Mouse (Mus musculus): Measurements from ENCODE around the gene Cfap97d1. TPM values are rescaled to one million over a fixed set of nuclear protein-coding genes. Genes with fewer than 3 reads are reported as not detected.

Cfap97d1 gene
- polyA plus RNA-seq, 1 experiment, result not detected

- H3K36me3 ChIP-seq (ENCODE audit: control insufficient read depth, insufficient read depth, low read length), result no peaks in the 10 kb centered on the region
- H3K4me3 ChIP-seq (ENCODE audit: low read depth, low read length), result peak overlapping the region; percentile 88
- no peak for TF ChIP-seq POLR2A (IDR thresholded peaks at IDR 0.05; ENCODE audit: low read depth, low read length)
- WGBS, result under 1% methylated on average over 64 of the region's 73 CpGs
- H3K4me1 ChIP-seq (ENCODE audit: control insufficient read depth, insufficient read depth, insufficient read length, low read length), result peaks cover 7% of the 10 kb centered on the region
- H3K27ac ChIP-seq (ENCODE audit: insufficient read depth, low read depth, low read length), result no peak overlapping the region
- 0 out of 2 replicates have a peak, but pooled peaks cover 4% of the 10 kb centered on the region for H3K27me3 ChIP-seq (ENCODE audit: control insufficient read depth, insufficient read depth, low read length)
Observed at GRCm38 (mm10) chr11:102026694-102027360, 42.7 kb downstream of the Cfap97d1 start.

GRCm38 (mm10) chr11:102027361-102028017 lies 43.4 kb downstream of the Cfap97d1 start:
- 6% methylated on average over 12 of the region's 12 CpGs for WGBS
- peaks cover 9% of the 10 kb centered on the region for H3K4me1 ChIP-seq (ENCODE audit: control insufficient read depth, insufficient read depth, insufficient read length, low read length)
- H3K27me3 ChIP-seq (ENCODE audit: control insufficient read depth, insufficient read depth, low read length), result 0 out of 2 replicates have a peak, but pooled peaks cover 4% of the 10 kb centered on the region
- H3K27ac ChIP-seq (ENCODE audit: insufficient read depth, low read depth, low read length), result no peak overlapping the region
- peak overlapping the region; percentile 88 for H3K4me3 ChIP-seq (ENCODE audit: low read depth, low read length)
- H3K36me3 ChIP-seq (ENCODE audit: control insufficient read depth, insufficient read depth, low read length), result no peaks in the 10 kb centered on the region
- TF ChIP-seq POLR2A (IDR thresholded peaks at IDR 0.05; ENCODE audit: low read depth, low read length) (no peak), CTCF (IDR thresholded peaks at IDR 0.05; ENCODE audit: extremely low read depth, insufficient read length, insufficient replicate concordance, low read depth, low read length) (no peak)

- 71% methylated on average over 6 of the region's 6 CpGs for WGBS
- no peaks in the 10 kb centered on the region for H3K36me3 ChIP-seq (ENCODE audit: control insufficient read depth, insufficient read depth, low read length)
- no peak within 1 kb of the TSS for H3K27ac ChIP-seq (ENCODE audit: insufficient read depth, low read depth, low read length)
- peaks cover 9% of the 10 kb centered on the region for H3K4me1 ChIP-seq (ENCODE audit: control insufficient read depth, insufficient read depth, insufficient read length, low read length)
- H3K4me3 ChIP-seq (ENCODE audit: low read depth, low read length), result no peak within 1 kb of the TSS
- H3K27me3 ChIP-seq (ENCODE audit: control insufficient read depth, insufficient read depth, low read length), result 0 out of 2 replicates have a peak, but pooled peaks cover 4% of the 10 kb centered on the region
- no peak for TF ChIP-seq POLR2A (IDR thresholded peaks at IDR 0.05; ENCODE audit: low read depth, low read length)
- no peak for TF ChIP-seq CTCF (IDR thresholded peaks at IDR 0.05; ENCODE audit: extremely low read depth, insufficient read length, insufficient replicate concordance, low read depth, low read length)
Observed at GRCm38 (mm10) chr11:102028087-102028816, 44.2 kb downstream of the Cfap97d1 start, which contains the start of gene Mpp3. TSS of gene Mpp3 (minus strand) at chr11:102028461.

GRCm38 (mm10) chr11:102029304-102029703 lies 45.2 kb downstream of the Cfap97d1 start:
- H3K27me3 ChIP-seq (ENCODE audit: control insufficient read depth, insufficient read depth, low read length), result 0 out of 2 replicates have a peak, but pooled peaks cover 4% of the 10 kb centered on the region
- WGBS, result 85% methylated on average over 4 of the region's 4 CpGs
- H3K4me1 ChIP-seq (ENCODE audit: control insufficient read depth, insufficient read depth, insufficient read length, low read length), result peaks cover 11% of the 10 kb centered on the region
- no peak for TF ChIP-seq POLR2A (IDR thresholded peaks at IDR 0.05; ENCODE audit: low read depth, low read length)
- no peak for TF ChIP-seq CTCF (IDR thresholded peaks at IDR 0.05; ENCODE audit: extremely low read depth, insufficient read length, insufficient replicate concordance, low read depth, low read length)
- no peaks in the 10 kb centered on the region for H3K36me3 ChIP-seq (ENCODE audit: control insufficient read depth, insufficient read depth, low read length)
- H3K4me3 ChIP-seq (ENCODE audit: low read depth, low read length), result no peak overlapping the region
- H3K27ac ChIP-seq (ENCODE audit: insufficient read depth, low read depth, low read length), result no peak overlapping the region

GRCm38 (mm10) chr11:102029966-102030365 lies 45.9 kb downstream of the Cfap97d1 start:
- no peaks in the 10 kb centered on the region for H3K36me3 ChIP-seq (ENCODE audit: control insufficient read depth, insufficient read depth, low read length)
- WGBS, result 40% methylated on average over 7 of the region's 7 CpGs
- H3K4me3 ChIP-seq (ENCODE audit: low read depth, low read length), result no peak overlapping the region
- H3K4me1 ChIP-seq (ENCODE audit: control insufficient read depth, insufficient read depth, insufficient read length, low read length), result peaks cover 11% of the 10 kb centered on the region
- H3K27ac ChIP-seq (ENCODE audit: insufficient read depth, low read depth, low read length), result no peak overlapping the region
- 0 out of 2 replicates have a peak, but pooled peaks cover 4% of the 10 kb centered on the region for H3K27me3 ChIP-seq (ENCODE audit: control insufficient read depth, insufficient read depth, low read length)
- TF ChIP-seq POLR2A (IDR thresholded peaks at IDR 0.05; ENCODE audit: low read depth, low read length) (no peak), CTCF (IDR thresholded peaks at IDR 0.05; ENCODE audit: extremely low read depth, insufficient read length, insufficient replicate concordance, low read depth, low read length) (no peak)

- 30% methylated on average over 7 of the region's 7 CpGs for WGBS
- H3K4me1 ChIP-seq (ENCODE audit: control insufficient read depth, insufficient read depth, insufficient read length, low read length), result peaks cover 10% of the 10 kb centered on the region
- no peak for TF ChIP-seq POLR2A (IDR thresholded peaks at IDR 0.05; ENCODE audit: low read depth, low read length)
- no peak overlapping the region for H3K4me3 ChIP-seq (ENCODE audit: low read depth, low read length)
- no peaks in the 10 kb centered on the region for H3K27me3 ChIP-seq (ENCODE audit: control insufficient read depth, insufficient read depth, low read length)
- no peak overlapping the region for H3K27ac ChIP-seq (ENCODE audit: insufficient read depth, low read depth, low read length)
- no peaks in the 10 kb centered on the region for H3K36me3 ChIP-seq (ENCODE audit: control insufficient read depth, insufficient read depth, low read length)
Observed at GRCm38 (mm10) chr11:102031149-102031548, 47.1 kb downstream of the Cfap97d1 start.

GRCm38 (mm10) chr11:102033055-102033591 lies 49.0 kb downstream of the Cfap97d1 start:
- H3K27ac ChIP-seq (ENCODE audit: insufficient read depth, low read depth, low read length), result peak overlapping the region; percentile 23
- 46% methylated on average over 12 of the region's 12 CpGs for WGBS
- no peaks in the 10 kb centered on the region for H3K36me3 ChIP-seq (ENCODE audit: control insufficient read depth, insufficient read depth, low read length)
- no peaks in the 10 kb centered on the region for H3K27me3 ChIP-seq (ENCODE audit: control insufficient read depth, insufficient read depth, low read length)
- peaks cover 4% of the 10 kb centered on the region for H3K4me1 ChIP-seq (ENCODE audit: control insufficient read depth, insufficient read depth, insufficient read length, low read length)
- no peak for TF ChIP-seq CTCF (IDR thresholded peaks at IDR 0.05; ENCODE audit: extremely low read depth, insufficient read length, insufficient replicate concordance, low read depth, low read length)
- TF ChIP-seq POLR2A (IDR thresholded peaks at IDR 0.05; ENCODE audit: low read depth, low read length), result no peak
- H3K4me3 ChIP-seq (ENCODE audit: low read depth, low read length), result no peak overlapping the region

All from small intestine, adult 2 months (tissue).